Mouse (Mus musculus) colon, adult 2 months (tissue): ENCODE measurements around the gene Kctd12. TPM values are rescaled to one million over a fixed set of nuclear protein-coding genes. Genes with fewer than 3 reads are reported as not detected.

ENCODE experiments used
- polyA plus RNA-seq: library from polyadenylated mRNA; depleted of rRNA; stranded (reverse); fragments of >200 nt; gene quantifications from 2 replicates; pipeline ENCODE4 v1.2.3, GENCODE M21; 2012; rRNA removed

Gene Kctd12
- polyA plus RNA-seq: 21.2 and 28.2 TPM in 2 replicates

GRCm38 (mm10) chr14:102982627-102983540 is at the start of gene Kctd12:
Gene Kctd12 (minus strand): TSS chr14:102982637.

Other genes with a start within 250 kb of the Kctd12 start
- gene Acod1, start 64.3 kb upstream of the Kctd12 start, polyA plus RNA-seq: 0.22 and 0.30 TPM in 2 replicates
- gene Cln5, start 87.6 kb upstream of the Kctd12 start, polyA plus RNA-seq: 28.0 and 35.9 TPM in 2 replicates
- 56.4 and 59.8 TPM in 2 replicates for gene Fbxl3, start 116.9 kb upstream of the Kctd12 start, polyA plus RNA-seq